Mouse (Mus musculus) kidney, adult 2 months (tissue): ENCODE results near the gene Fam57a. TPM values are rescaled to one million over a fixed set of nuclear protein-coding genes. Genes with fewer than 3 reads are reported as not detected.
A peak's percentile ranks its signal among the peaks of the same experiment; 100 is the strongest.

Experiments used
- DNase-seq: peaks from one replicate; pipeline ENCODE4 v3.0.0; 2021
- H3K27ac ChIP-seq: fragments of 200-500 bp; 2 replicates; pipeline ENCODE4 v1.5.1; 2012; ENCODE audit warnings: low read depth, low read length, control low read depth, inconsistent platforms; ENCODE audit not compliant: insufficient read depth
- H3K27me3 ChIP-seq: fragments of 200-500 bp; replicated peaks from 2 replicates; pipeline ENCODE4 v1.6.1; 2012; ENCODE audit warnings: mild to moderate bottlenecking, moderate library complexity, low read length, inconsistent platforms; ENCODE audit not compliant: control insufficient read depth, insufficient read depth
- H3K36me3 ChIP-seq: fragments of 200-500 bp; 2 replicates; pipeline ENCODE4 v1.6.1; 2012; ENCODE audit warnings: mild to moderate bottlenecking, moderate library complexity, low read length, inconsistent platforms; ENCODE audit not compliant: control insufficient read depth, insufficient read depth
- H3K4me1 ChIP-seq: fragments of 200-500 bp; 2 replicates; pipeline ENCODE4 v1.6.1; 2011; ENCODE audit warnings: low read length; ENCODE audit not compliant: control insufficient read depth, insufficient read depth
- H3K4me3 ChIP-seq: fragments of 200-500 bp; 2 replicates; pipeline ENCODE4 v1.5.1; 2011; ENCODE audit warnings: mild to moderate bottlenecking, low read depth, low read length, control low read depth; ENCODE audit not compliant: insufficient read depth
- CTCF ChIP-seq: fragments of 200-500 bp; conservative IDR thresholded peaks from 2 replicates; pipeline ENCODE4 v1.5.1; 2011; ENCODE audit warnings: low read depth, mild to moderate bottlenecking, control low read depth, low read length, moderate library complexity, mixed read lengths; ENCODE audit not compliant: insufficient read depth, insufficient read length
- POLR2A ChIP-seq: fragments of 200-500 bp; IDR thresholded peaks from one replicate; pipeline ENCODE4 v1.6.1; 2011; ENCODE audit warnings: low read depth, low read length, control low read depth
- WGBS: fragments of 180-500 bp; shearing (Covaris S2); methylation state at CpG from one replicate; pipeline ENCODE4 v1.1.7; 2018; 5-methylcytosine and 5-hydroxymethylcytosine counted together
- polyA plus RNA-seq: library from polyadenylated mRNA; depleted of rRNA; stranded (reverse); fragments of >200 nt; gene quantifications from 2 replicates; pipeline ENCODE4 v1.2.3, GENCODE M21; 2012

The Fam57a gene
- polyA plus RNA-seq, 1 experiment: 5.8 TPM

GRCm38 (mm10) chr11:76247239-76247638 is 67.8 kb downstream of the Fam57a start:
- WGBS: 37% methylated on average over 2 of the region's 2 CpGs
- no peak for TF ChIP-seq CTCF
- no peak for TF ChIP-seq POLR2A
- Histone ChIP-seq H3K4me3 (no peak overlapping the region), H3K27ac (no peak overlapping the region), H3K4me1 (peaks cover 9% of the 10 kb centered on the region; the same call in 1 of the 2 replicates), H3K27me3 (no peaks in the 10 kb centered on the region), H3K36me3 (no peaks in the 10 kb centered on the region)
- no peak for DNase-seq

- no peak for DNase-seq
- 69% methylated on average over 3 of the region's 3 CpGs for WGBS
Measured at GRCm38 (mm10) chr11:76252036-76252435, 72.6 kb downstream of the Fam57a start.

GRCm38 (mm10) chr11:76253145-76253917 is 73.9 kb downstream of the Fam57a start:
- Histone ChIP-seq H3K4me1 (peaks cover 3% of the 10 kb centered on the region; the same call in 1 of the 2 replicates), H3K4me3 (no peak overlapping the region), H3K36me3 (no peaks in the 10 kb centered on the region), H3K27me3 (no peaks in the 10 kb centered on the region), H3K27ac (no peak overlapping the region)
- TF ChIP-seq POLR2A (no peak), CTCF (peak; percentile 95)
- peak; percentile 87 for DNase-seq
- WGBS: 49% methylated on average over 5 of the region's 5 CpGs

More at GRCm38 (mm10) chr11:76252036-76252435, 72.6 kb downstream of the Fam57a start:
- no peak for TF ChIP-seq CTCF
- no peak for TF ChIP-seq POLR2A
- Histone ChIP-seq H3K27me3 (no peaks in the 10 kb centered on the region), H3K4me1 (peaks cover 3% of the 10 kb centered on the region; the same call in 1 of the 2 replicates), H3K4me3 (no peak overlapping the region), H3K27ac (no peak overlapping the region), H3K36me3 (no peaks in the 10 kb centered on the region)

- Histone ChIP-seq H3K4me3 (no peak overlapping the region), H3K4me1 (peaks cover 3% of the 10 kb centered on the region; the same call in 1 of the 2 replicates), H3K27ac (no peak overlapping the region), H3K36me3 (no peaks in the 10 kb centered on the region), H3K27me3 (no peaks in the 10 kb centered on the region)
- DNase-seq: no peak
- WGBS: 92% methylated on average over 4 of the region's 4 CpGs
- TF ChIP-seq CTCF: no peak
- no peak for TF ChIP-seq POLR2A
Measured at GRCm38 (mm10) chr11:76253918-76254264, 74.4 kb downstream of the Fam57a start.

GRCm38 (mm10) chr11:76255431-76256001 is 76.0 kb downstream of the Fam57a start:
- DNase-seq: no peak
- Histone ChIP-seq H3K27me3 (no peaks in the 10 kb centered on the region), H3K36me3 (no peaks in the 10 kb centered on the region), H3K4me3 (no peak overlapping the region), H3K4me1 (peaks cover 3% of the 10 kb centered on the region; the same call in 1 of the 2 replicates), H3K27ac (no peak overlapping the region)
- 51% methylated on average over 4 of the region's 4 CpGs for WGBS
- TF ChIP-seq CTCF: no peak
- no peak for TF ChIP-seq POLR2A

GRCm38 (mm10) chr11:76256129-76256528 is 76.7 kb downstream of the Fam57a start:
- WGBS: 50% methylated on average over 5 of the region's 5 CpGs
- no peak for TF ChIP-seq POLR2A
- no peak for TF ChIP-seq CTCF
- no peak for DNase-seq

GRCm38 (mm10) chr11:76257386-76257785 is 77.9 kb downstream of the Fam57a start:
- H3K4me3 ChIP-seq: no peak overlapping the region
- H3K4me1 ChIP-seq: peaks cover 3% of the 10 kb centered on the region; the same call in 1 of the 2 replicates
- H3K27me3 ChIP-seq: no peaks in the 10 kb centered on the region
- H3K27ac ChIP-seq: no peak overlapping the region
- 74% methylated on average over 4 of the region's 4 CpGs for WGBS
- no peaks in the 10 kb centered on the region for H3K36me3 ChIP-seq
- no peak for DNase-seq
- TF ChIP-seq POLR2A: no peak
- no peak for TF ChIP-seq CTCF

More at GRCm38 (mm10) chr11:76256129-76256528, 76.7 kb downstream of the Fam57a start:
- no peaks in the 10 kb centered on the region for H3K27me3 ChIP-seq
- no peaks in the 10 kb centered on the region for H3K36me3 ChIP-seq
- H3K4me1 ChIP-seq: peaks cover 3% of the 10 kb centered on the region; the same call in 1 of the 2 replicates
- H3K27ac ChIP-seq: no peak overlapping the region
- H3K4me3 ChIP-seq: no peak overlapping the region
